Mouse (Mus musculus): ENCODE data around the gene Prp2. TPM values are rescaled to one million over a fixed set of nuclear protein-coding genes. Genes with fewer than 3 reads are reported as not detected.
A peak's percentile ranks its signal among the peaks of the same experiment; 100 is the strongest.
"Not testable (repeated sequence)": the region's sequence is repeated elsewhere in the genome, so short reads cannot be mapped to it uniquely, and the experiment has no call there.

Prp2 gene
- polyA plus RNA-seq (2014; fragmentation: Nextera tagmentation; extraction: Ambion mirVana) = not detected in 2 replicates

DNA sequence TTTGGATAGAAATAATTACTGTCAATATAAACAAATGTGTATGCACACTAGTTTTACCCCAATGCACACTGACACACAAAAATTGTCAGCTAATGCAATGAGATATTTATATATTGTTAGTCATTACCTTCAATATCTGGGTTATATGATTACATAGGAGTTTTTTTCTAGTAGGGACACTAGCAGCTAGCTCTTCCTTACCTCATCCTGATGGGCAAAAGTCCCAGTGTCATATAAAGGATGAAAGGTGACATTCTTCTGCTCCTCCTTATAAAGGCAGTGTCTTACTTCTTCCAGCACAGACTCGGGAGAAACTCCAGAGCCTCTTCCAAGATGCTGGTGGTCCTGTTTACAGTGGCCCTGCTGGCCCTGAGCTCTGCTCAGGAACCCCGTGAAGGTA, at the start of gene Prp2:
Gene Prp2, plus strand, starts transcription at position 301 of the 400 bp plus-strand sequence.
- DNase-seq (ENCODE audit: low spot score); H3K4me2 ChIP-seq (replicated peaks; ENCODE audit: low read depth, low read length); ATAC-seq (ENCODE audit: low FRiP score); H3K9ac ChIP-seq (ENCODE audit: low read depth, low read length); H3K4me3 ChIP-seq (ENCODE audit: low read depth, low read length); H3K36me3 ChIP-seq (ENCODE audit: control insufficient read depth, insufficient read depth, low read length); H3K27me3 ChIP-seq (ENCODE audit: control insufficient read depth, insufficient read depth, low read length); H3K27ac ChIP-seq (ENCODE audit: low read depth, low read length); H3K4me1 ChIP-seq (replicated peaks; ENCODE audit: control insufficient read depth, insufficient read depth, low read length); H3K9me3 ChIP-seq (ENCODE audit: control insufficient read depth, low read length): not testable (repeated sequence)
- 82% methylated on average over 2 of the region's 2 CpGs for WGBS

DNA sequence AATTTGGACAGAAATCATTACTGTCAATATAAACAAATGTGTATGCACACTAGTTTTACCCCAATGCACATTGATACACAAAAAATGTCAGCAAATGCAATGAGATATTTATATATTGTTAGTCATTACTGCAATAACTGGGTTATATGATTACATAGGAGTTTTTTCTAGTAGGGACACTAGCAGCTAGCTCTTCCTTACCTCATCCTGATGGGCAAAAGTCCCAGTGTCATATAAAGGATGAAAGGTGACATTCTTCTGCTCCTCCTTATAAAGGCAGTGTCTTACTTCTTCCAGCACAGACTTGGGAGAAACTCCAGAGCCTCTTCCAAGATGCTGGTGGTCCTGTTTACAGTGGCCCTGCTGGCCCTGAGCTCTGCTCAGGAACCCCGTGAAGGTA, 26.2 kb upstream of the Prp2 start, which contains the start of gene Prh1:
Gene Prh1, plus strand, starts transcription at position 301 of the 400 bp plus-strand sequence.
- 81% methylated on average over 1 of the region's 1 CpGs for WGBS
- H3K4me3 ChIP-seq (ENCODE audit: low read depth, low read length); H3K4me1 ChIP-seq (replicated peaks; ENCODE audit: control insufficient read depth, insufficient read depth, low read length); H3K9me3 ChIP-seq (ENCODE audit: control insufficient read depth, low read length); H3K27me3 ChIP-seq (ENCODE audit: control insufficient read depth, insufficient read depth, low read length); H3K9ac ChIP-seq (ENCODE audit: low read depth, low read length); DNase-seq (ENCODE audit: low spot score); H3K4me2 ChIP-seq (replicated peaks; ENCODE audit: low read depth, low read length); H3K27ac ChIP-seq (ENCODE audit: low read depth, low read length); H3K36me3 ChIP-seq (ENCODE audit: control insufficient read depth, insufficient read depth, low read length); ATAC-seq (ENCODE audit: low FRiP score): not testable (repeated sequence)

- Histone ChIP-seq H3K4me1 (replicated peaks; ENCODE audit: control insufficient read depth, insufficient read depth, low read length) (no peaks in the 10 kb centered on the region), H3K4me3 (ENCODE audit: low read depth, low read length) (no peak overlapping the region), H3K27me3 (ENCODE audit: control insufficient read depth, insufficient read depth, low read length) (no peaks in the 10 kb centered on the region), H3K36me3 (ENCODE audit: control insufficient read depth, insufficient read depth, low read length) (no peaks in the 10 kb centered on the region), H3K4me2 (replicated peaks; ENCODE audit: low read depth, low read length) (no peak overlapping the region), H3K9me3 (ENCODE audit: control insufficient read depth, low read length) (no peaks in the 10 kb centered on the region), H3K9ac (ENCODE audit: low read depth, low read length) (no peak overlapping the region), H3K27ac (ENCODE audit: low read depth, low read length) (no peak overlapping the region)
- ATAC-seq (ENCODE audit: low FRiP score) (no peak), DNase-seq (ENCODE audit: low spot score) (peak; percentile 23)
These were observed 53.7 kb downstream of the Prp2 start for GRCm38 (mm10) chr6:132649399-132649798.

Other genes starting within 250 kb of the Prp2 start
- not detected in 2 replicates for gene Gm8882, start 231.8 kb upstream of the Prp2 start, polyA plus RNA-seq (2014; fragmentation: Nextera tagmentation; extraction: Ambion mirVana)
- gene Prh1, start 26.1 kb upstream of the Prp2 start, polyA plus RNA-seq (2014; fragmentation: Nextera tagmentation; extraction: Ambion mirVana) = not detected in 2 replicates
- gene A630073D07Rik, start 55.6 kb downstream of the Prp2 start, polyA plus RNA-seq (2014; fragmentation: Nextera tagmentation; extraction: Ambion mirVana) = not detected in 2 replicates
- not detected in 2 replicates for gene Tas2r120, start 61.0 kb downstream of the Prp2 start, polyA plus RNA-seq (2014; fragmentation: Nextera tagmentation; extraction: Ambion mirVana)
- gene Tas2r121, start 105.1 kb downstream of the Prp2 start, polyA plus RNA-seq (2014; fragmentation: Nextera tagmentation; extraction: Ambion mirVana) = not detected in 2 replicates
- not detected in 2 replicates for gene Tas2r122, start 116.0 kb downstream of the Prp2 start, polyA plus RNA-seq (2014; fragmentation: Nextera tagmentation; extraction: Ambion mirVana)
- not detected in 2 replicates for gene Tas2r115, start 142.1 kb downstream of the Prp2 start, polyA plus RNA-seq (2014; fragmentation: Nextera tagmentation; extraction: Ambion mirVana)
- not detected in 2 replicates for gene Tas2r124, start 158.8 kb downstream of the Prp2 start, polyA plus RNA-seq (2014; fragmentation: Nextera tagmentation; extraction: Ambion mirVana)
- not detected in 2 replicates for gene Tas2r102, start 166.2 kb downstream of the Prp2 start, polyA plus RNA-seq (2014; fragmentation: Nextera tagmentation; extraction: Ambion mirVana)
- gene Tas2r136, start 182.2 kb downstream of the Prp2 start, polyA plus RNA-seq (2014; fragmentation: Nextera tagmentation; extraction: Ambion mirVana) = not detected in 2 replicates
- gene Tas2r117, start 206.9 kb downstream of the Prp2 start, polyA plus RNA-seq (2014; fragmentation: Nextera tagmentation; extraction: Ambion mirVana) = not detected in 2 replicates

All from hindbrain, embryonic 11.5 days (tissue).